Mouse (Mus musculus) testis, adult 2 months (tissue): ENCODE measurements around the gene Esam. TPM values are rescaled to one million over a fixed set of nuclear protein-coding genes. Genes with fewer than 3 reads are reported as not detected.

Experiments used
- H3K27ac ChIP-seq: fragments of 200-500 bp; 2 replicates; pipeline ENCODE4 v1.5.1; 2012; ENCODE audit warnings: low read depth, low read length; ENCODE audit not compliant: control insufficient read depth, insufficient read depth
- H3K27me3 ChIP-seq: fragments of 200-500 bp; 2 replicates; pipeline ENCODE4 v1.6.1; 2012; ENCODE audit warnings: mild to moderate bottlenecking, low read length, moderate library complexity; ENCODE audit not compliant: control insufficient read depth, insufficient read depth
- H3K36me3 ChIP-seq: fragments of 200-500 bp; 2 replicates; pipeline ENCODE4 v1.6.1; 2012; ENCODE audit warnings: mild to moderate bottlenecking, low read length; ENCODE audit not compliant: control insufficient read depth, insufficient read depth
- H3K4me1 ChIP-seq: fragments of 200-500 bp; 2 replicates; pipeline ENCODE4 v1.6.1; 2012; ENCODE audit warnings: low read length; ENCODE audit not compliant: control insufficient read depth, insufficient read depth
- H3K4me3 ChIP-seq: fragments of 200-500 bp; 2 replicates; pipeline ENCODE4 v1.5.1; 2012; ENCODE audit warnings: low read depth, mild to moderate bottlenecking, low read length, moderate library complexity, mixed read lengths; ENCODE audit not compliant: control insufficient read depth
- CTCF ChIP-seq: fragments of 200-500 bp; IDR thresholded peaks from 2 replicates; pipeline ENCODE4 v1.5.1; 2012; ENCODE audit warnings: low read depth, mild to moderate bottlenecking, inconsistent platforms, low read length, moderate library complexity; ENCODE audit not compliant: control insufficient read depth, insufficient read depth, insufficient replicate concordance
- POLR2A ChIP-seq: fragments of 200-500 bp; IDR thresholded peaks from 2 replicates; pipeline ENCODE4 v1.6.1; 2012; ENCODE audit warnings: low read depth, mild to moderate bottlenecking, inconsistent platforms, low read length, moderate library complexity; ENCODE audit not compliant: control insufficient read depth
- polyA plus RNA-seq: library from polyadenylated mRNA; depleted of rRNA; stranded (reverse); fragments of >200 nt; gene quantifications from 2 replicates; pipeline ENCODE4 v1.2.3, GENCODE M21; 2012

Esam gene
- polyA plus RNA-seq, 1 experiment = 3.0 TPM

DNA sequence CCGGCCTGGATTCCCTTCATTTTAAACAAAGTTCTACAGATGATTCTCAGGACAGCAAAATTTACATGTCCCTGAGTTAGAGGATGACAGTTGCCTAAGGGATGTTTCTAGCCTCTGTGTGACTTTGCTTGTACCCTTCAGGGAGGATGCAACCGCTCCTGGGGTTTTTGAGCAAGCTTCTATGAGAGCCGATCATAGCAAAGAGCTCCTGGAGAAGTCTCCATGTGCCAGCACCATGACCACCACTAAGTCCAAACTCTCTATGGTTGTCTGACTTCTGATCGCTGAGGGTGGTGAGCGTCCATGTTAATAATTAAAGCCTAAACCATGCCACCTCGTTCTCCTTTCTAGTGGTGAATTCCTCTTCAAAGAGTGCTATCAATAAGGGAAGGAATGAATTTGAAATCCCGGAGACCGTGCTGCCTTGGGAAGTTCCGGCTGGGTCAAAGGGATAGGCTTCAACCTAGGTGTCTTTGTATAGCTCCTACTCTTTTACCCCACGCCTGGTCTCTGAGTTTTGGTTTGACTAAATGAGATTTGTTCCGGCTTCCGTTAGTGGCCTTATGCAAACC, 16.1 kb downstream of the Esam start:
- H3K27ac ChIP-seq = no peak overlapping the region
- no peaks in the 10 kb centered on the region for H3K27me3 ChIP-seq
- no peak for TF ChIP-seq POLR2A
- TF ChIP-seq CTCF = no peak
- H3K4me3 ChIP-seq = no peak overlapping the region
- no peaks in the 10 kb centered on the region for H3K36me3 ChIP-seq
- peaks cover 13% of the 10 kb centered on the region for H3K4me1 ChIP-seq

DNA sequence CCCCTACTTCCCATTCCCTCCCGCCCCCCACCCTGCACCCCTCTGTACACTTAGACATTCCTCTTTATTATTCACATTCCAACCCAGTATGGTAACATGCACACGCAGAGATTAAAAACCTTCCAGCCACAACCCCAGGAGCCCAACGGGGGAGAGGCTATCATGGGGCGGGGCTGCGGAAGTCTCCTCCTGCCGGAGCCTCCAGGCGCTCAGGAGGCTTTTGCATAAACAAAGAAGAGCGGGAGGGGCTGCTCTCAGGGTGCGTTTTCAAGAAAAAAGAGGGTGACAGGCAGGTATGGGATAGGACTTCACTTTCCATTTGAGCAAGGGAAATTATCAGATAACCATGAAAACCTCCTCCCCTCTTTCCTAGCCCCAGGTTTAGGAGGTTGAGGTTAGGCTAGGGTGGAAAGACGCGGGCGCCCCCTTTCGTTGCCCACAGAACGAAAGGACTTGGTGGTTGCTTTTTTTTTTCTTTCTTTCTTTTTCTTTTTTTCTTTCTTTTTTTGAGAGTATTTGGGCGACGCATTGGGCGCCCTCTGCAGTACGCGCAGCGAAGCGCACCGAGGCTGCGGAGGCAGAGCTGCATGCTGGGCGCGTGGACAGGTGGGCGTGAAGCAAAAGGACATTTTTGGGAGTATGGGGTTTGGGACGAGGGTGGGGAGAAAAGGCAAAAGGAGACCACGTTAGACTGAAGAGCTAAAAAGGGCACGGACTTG, 16.7 kb downstream of the Esam start:
- Histone ChIP-seq H3K27ac (no peak overlapping the region), H3K27me3 (no peaks in the 10 kb centered on the region), H3K4me3 (peak overlapping the region; percentile 48), H3K36me3 (no peaks in the 10 kb centered on the region), H3K4me1 (peaks cover 10% of the 10 kb centered on the region)
- TF ChIP-seq POLR2A (no peak), CTCF (peak; percentile 58; the same call in 1 of the 2 replicates)

DNA sequence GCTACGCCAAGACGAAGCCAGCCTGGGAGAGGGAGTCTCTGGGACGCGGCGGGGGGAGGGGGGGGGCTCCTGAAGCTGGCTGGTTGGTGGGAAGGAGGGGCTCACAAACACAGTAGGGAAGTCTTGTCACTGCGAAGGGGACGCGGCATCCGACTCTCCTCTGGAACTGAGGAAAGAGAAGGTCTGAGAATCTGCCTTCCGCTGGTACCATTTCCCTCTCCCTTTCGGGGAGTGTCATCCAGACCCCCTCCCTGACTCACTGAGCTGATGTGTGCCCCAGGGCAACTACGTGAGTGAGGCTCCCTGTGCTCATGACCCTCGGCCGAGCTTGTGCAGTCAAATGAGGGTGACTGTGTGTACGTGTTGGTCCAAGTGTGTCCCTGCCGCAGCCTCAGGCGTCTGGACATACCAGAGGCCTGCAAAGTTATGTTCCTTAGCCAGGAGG, 17.3 kb downstream of the Esam start:
- H3K36me3 ChIP-seq = no peaks in the 10 kb centered on the region
- no peak for TF ChIP-seq POLR2A
- no peak for TF ChIP-seq CTCF
- no peak overlapping the region for H3K27ac ChIP-seq
- H3K27me3 ChIP-seq = no peaks in the 10 kb centered on the region
- H3K4me1 ChIP-seq = peaks cover 7% of the 10 kb centered on the region
- peak overlapping the region; percentile 48 for H3K4me3 ChIP-seq

DNA sequence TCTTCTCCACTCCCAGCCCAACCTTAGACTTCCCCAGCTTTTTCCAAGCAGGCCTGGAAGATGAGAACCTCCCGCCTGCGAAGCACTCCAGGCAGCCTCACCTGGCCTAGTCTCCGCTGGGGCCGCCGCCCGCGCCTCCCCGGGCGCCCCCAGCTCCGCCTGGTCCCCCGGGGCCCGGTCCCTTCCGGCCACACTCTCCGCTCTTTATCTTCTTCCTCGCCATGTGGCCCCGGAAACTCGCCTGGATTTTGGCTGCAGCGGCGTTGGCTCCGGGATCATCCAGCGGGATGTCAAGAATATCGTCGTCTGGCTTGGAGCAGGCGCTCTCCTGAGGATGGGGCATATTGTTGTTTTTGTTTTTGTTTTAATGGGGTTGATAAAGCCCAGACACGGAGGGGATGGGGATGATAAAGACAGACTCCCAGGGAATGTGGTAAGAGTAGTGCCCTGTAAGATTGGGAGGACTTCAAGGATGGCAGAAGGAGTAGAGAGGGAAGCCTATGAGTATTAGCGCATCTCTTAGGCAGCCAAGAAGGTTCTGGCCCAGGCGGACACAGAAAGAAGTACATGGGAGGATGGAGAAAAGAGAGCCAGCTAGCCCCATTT, 18.1 kb downstream of the Esam start:
- Histone ChIP-seq H3K4me3 (no peak overlapping the region), H3K4me1 (peaks cover 7% of the 10 kb centered on the region), H3K36me3 (no peaks in the 10 kb centered on the region), H3K27ac (no peak overlapping the region), H3K27me3 (no peaks in the 10 kb centered on the region)
- TF ChIP-seq CTCF (no peak), POLR2A (no peak)

DNA sequence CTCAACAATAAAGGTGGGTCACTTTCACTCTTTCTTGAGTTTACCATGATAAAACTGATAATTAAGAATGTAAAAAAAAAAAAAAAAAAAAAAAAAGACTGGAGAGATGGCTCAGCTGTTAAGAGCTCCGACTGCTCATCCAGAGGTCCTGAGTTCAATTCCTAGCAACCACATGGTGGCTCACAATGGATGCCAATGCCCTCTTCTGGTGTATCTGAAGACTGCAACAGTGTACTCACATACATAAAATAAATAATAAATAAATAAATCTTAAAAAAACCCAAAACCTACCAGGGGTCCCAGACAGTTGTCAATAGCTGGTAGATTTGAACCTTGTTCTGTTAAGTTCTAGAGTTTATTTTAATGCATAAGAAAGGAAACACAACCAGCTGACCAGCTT, 19.0 kb downstream of the Esam start:
- TF ChIP-seq CTCF = no peak
- TF ChIP-seq POLR2A = no peak
- H3K27ac ChIP-seq = no peak overlapping the region
- H3K27me3 ChIP-seq = no peaks in the 10 kb centered on the region

DNA sequence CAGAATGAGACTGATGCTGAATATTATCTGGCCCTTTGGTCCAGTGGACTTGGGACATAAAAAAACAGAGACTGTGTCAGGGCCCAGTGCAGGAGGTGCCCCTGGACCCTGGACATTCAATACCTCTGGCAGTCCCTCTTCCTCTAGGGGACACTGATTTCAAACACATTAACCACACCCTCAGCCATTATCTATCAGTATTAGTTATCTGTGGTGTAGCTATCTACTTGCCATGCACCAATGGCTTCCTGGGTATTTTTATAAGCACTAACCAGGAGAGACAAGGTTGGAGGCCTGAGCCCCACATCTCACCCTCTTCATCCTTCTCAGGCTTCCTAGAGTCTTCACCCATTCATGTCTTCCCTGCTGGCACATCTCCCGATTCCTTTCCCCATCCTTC, 22.6 kb downstream of the Esam start:
- H3K4me3 ChIP-seq = no peak overlapping the region; the same call in 1 of the 2 replicates
- peaks cover 7% of the 10 kb centered on the region for H3K4me1 ChIP-seq
- H3K36me3 ChIP-seq = no peaks in the 10 kb centered on the region
- no peaks in the 10 kb centered on the region for H3K27me3 ChIP-seq
- no peak overlapping the region for H3K27ac ChIP-seq
- TF ChIP-seq CTCF = no peak
- no peak for TF ChIP-seq POLR2A

More for the DNA sequence above, 19.0 kb downstream of the Esam start:
- H3K36me3 ChIP-seq = no peaks in the 10 kb centered on the region
- peaks cover 7% of the 10 kb centered on the region for H3K4me1 ChIP-seq
- no peak overlapping the region for H3K4me3 ChIP-seq
